Mouse (Mus musculus) midbrain, embryonic 13.5 days (tissue): ENCODE data around the gene Plppr3. TPM values are rescaled to one million over a fixed set of nuclear protein-coding genes. Genes with fewer than 3 reads are reported as not detected.

Experiments
- ATAC-seq: fragments of 200-750 bp; cut with Nextera tagmentation; 2 replicates; pipeline ENCODE4 v1.8.0; 2017; ENCODE audit warnings: mild to moderate bottlenecking, moderate TSS enrichment, moderate library complexity
- H3K27ac ChIP-seq: fragments of 300-500 bp; sonication (generic); 2 replicates; pipeline ENCODE4 v1.5.1; 2015; ENCODE audit warnings: inconsistent platforms, mild to moderate bottlenecking, moderate library complexity
- H3K27me3 ChIP-seq: fragments of 300-500 bp; sonication (generic); 2 replicates; pipeline ENCODE4 v1.6.1; 2015; ENCODE audit warnings: mild to moderate bottlenecking, inconsistent platforms
- H3K36me3 ChIP-seq: fragments of 300-500 bp; sonication (generic); 2 replicates; pipeline ENCODE4 v1.6.1; 2015; ENCODE audit warnings: mild to moderate bottlenecking, inconsistent platforms
- H3K4me1 ChIP-seq: fragments of 300-500 bp; sonication (generic); replicated peaks from 2 replicates; pipeline ENCODE4 v1.6.1; 2015; ENCODE audit warnings: inconsistent platforms
- H3K4me2 ChIP-seq: fragments of 300-500 bp; sonication (generic); replicated peaks from 2 replicates; pipeline ENCODE4 v1.6.1; 2015; ENCODE audit warnings: moderate library complexity, mild to moderate bottlenecking, inconsistent platforms
- H3K4me3 ChIP-seq: fragments of 300-500 bp; sonication (generic); replicated peaks from 2 replicates; pipeline ENCODE4 v1.5.1; 2015; ENCODE audit warnings: mild to moderate bottlenecking, inconsistent platforms
- H3K9ac ChIP-seq: fragments of 300-500 bp; sonication (generic); replicated peaks from 2 replicates; pipeline ENCODE4 v1.6.1; 2015; ENCODE audit warnings: mild to moderate bottlenecking, inconsistent platforms
- H3K9me3 ChIP-seq: fragments of 300-500 bp; sonication (generic); 2 replicates; pipeline ENCODE4 v1.6.1; 2016; ENCODE audit warnings: mild to moderate bottlenecking, inconsistent platforms
- WGBS: fragments of 180-500 bp; shearing (Covaris S2); methylation state at CpG from one replicate; pipeline ENCODE4 v1.1.7; 2015; 5-methylcytosine and 5-hydroxymethylcytosine counted together
- polyA plus RNA-seq: library from polyadenylated mRNA; unstranded; fragments of >200 nt; fragmentation: Nextera tagmentation; extraction: Ambion mirVana; gene quantifications from 2 replicates; pipeline ENCODE4 v1.2.1, GENCODE M21; 2015

The Plppr3 gene
- 426 and 432 TPM in 2 replicates for polyA plus RNA-seq

- peak within 1 kb of the TSS; percentile 95 for H3K27ac ChIP-seq
- H3K36me3 ChIP-seq: peaks cover 29% of the 10 kb centered on the region
- 0 out of 2 replicates have a peak, but pooled peaks cover under 1% of the 10 kb centered on the region for H3K27me3 ChIP-seq
- under 1% methylated on average over 43 of the region's 57 CpGs for WGBS
- peak within 1 kb of the TSS; percentile 96 for H3K9ac ChIP-seq
- H3K4me1 ChIP-seq: peaks cover 48% of the 10 kb centered on the region
- H3K9me3 ChIP-seq: no peaks in the 10 kb centered on the region
- H3K4me2 ChIP-seq: peak within 1 kb of the TSS; percentile 97
- peak within 1 kb of the TSS; percentile 77 for H3K4me3 ChIP-seq
- peak; percentile 90 for ATAC-seq
Observed at GRCm38 (mm10) chr10:79874290-79874862, at the start of gene Plppr3, which contains the start of gene Prtn3. Gene Plppr3, minus strand, starts transcription at chr10:79874634. Gene Prtn3, plus strand, starts transcription at chr10:79874476.

GRCm38 (mm10) chr10:79921572-79921971 is 47.1 kb upstream of the Plppr3 start:
- Histone ChIP-seq H3K27ac (no peak overlapping the region), H3K4me1 (peaks cover 52% of the 10 kb centered on the region), H3K9me3 (no peaks in the 10 kb centered on the region), H3K4me3 (peak overlapping the region; percentile 31), H3K4me2 (peak overlapping the region; percentile 43), H3K9ac (peak overlapping the region; percentile 37), H3K27me3 (peaks cover 67% of the 10 kb centered on the region), H3K36me3 (no peaks in the 10 kb centered on the region)
- ATAC-seq: no peak
- WGBS: 1% methylated on average over 34 of the region's 34 CpGs

DNA sequence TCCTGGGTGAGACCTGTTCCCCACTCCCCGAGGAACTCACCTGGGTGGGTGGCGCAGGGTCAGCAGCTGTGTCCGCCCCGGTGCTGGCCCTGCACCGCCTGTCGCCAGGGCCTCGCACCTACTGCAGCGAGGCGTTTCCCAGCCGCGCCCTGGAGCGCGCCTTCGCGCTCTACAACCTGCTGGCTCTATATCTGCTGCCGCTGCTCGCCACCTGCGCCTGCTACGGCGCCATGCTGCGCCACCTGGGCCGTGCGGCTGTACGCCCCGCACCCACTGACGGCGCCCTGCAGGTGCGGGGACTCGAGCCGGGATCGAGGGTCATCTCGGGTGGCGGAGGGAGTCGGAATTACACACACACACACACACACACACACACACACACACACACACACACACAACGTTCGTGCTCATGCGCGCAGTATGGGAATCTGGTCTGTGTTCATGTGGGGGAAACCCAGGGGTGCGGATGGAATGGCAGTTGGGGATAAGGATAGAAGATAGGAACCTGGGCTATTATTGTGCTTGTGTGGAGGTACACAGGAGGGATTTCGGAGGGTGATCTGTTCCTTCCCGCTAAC is 46.6 kb upstream of the Plppr3 start, which contains the start of gene R3hdm4:
TSS of gene R3hdm4 (minus strand) at position 251 of the 578 bp plus-strand sequence.
- WGBS: 4% methylated on average over 41 of the region's 41 CpGs

DNA sequence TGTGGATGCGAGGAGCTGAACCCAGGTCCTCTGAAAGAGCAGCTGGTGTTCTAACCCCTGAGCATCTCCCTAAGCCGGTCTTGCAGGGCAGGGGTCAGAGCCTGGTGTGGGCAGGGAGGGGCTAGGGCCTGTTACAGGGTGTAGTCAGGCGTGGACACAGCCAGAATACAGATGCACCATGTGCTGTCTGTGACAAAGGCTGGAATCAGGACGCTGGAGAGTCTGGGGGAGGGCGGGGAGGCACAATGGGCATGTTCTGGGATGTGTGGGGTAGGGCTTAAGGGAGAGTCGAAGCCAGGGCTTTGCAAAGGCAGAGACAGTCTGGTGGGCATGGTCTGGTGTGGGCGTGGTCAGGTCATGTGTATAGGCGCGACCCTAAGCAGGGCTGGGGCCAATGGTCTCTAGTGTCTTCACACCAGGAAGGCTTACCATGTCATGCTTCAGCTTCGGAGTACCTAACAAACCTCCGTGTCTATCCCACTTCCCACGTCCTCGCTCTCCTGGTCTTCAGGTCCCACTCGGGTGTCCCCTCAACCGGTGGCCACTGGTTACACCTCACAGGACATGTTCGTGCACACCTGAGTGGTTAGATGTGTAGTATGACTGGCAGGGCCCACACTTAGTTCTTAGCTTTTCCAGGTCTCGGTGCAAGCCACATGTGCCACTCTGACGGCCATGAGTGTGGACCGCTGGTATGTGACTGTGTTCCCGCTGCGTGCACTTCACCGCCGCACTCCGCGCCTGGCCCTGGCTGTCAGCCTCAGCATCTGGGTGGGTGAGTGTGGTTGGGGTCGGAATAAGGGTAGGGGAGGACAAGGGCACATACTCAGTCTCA is 45.8 kb upstream of the Plppr3 start:
- no peaks in the 10 kb centered on the region for H3K36me3 ChIP-seq
- H3K9me3 ChIP-seq: no peaks in the 10 kb centered on the region
- peaks cover 51% of the 10 kb centered on the region for H3K4me1 ChIP-seq
- H3K27ac ChIP-seq: no peak overlapping the region
- peak overlapping the region; percentile 31 for H3K4me3 ChIP-seq
- no peak overlapping the region for H3K9ac ChIP-seq
- 11% methylated on average over 26 of the region's 26 CpGs for WGBS
- peaks cover 67% of the 10 kb centered on the region for H3K27me3 ChIP-seq
- ATAC-seq: 0 out of 2 replicates have a peak, but pooled peaks have one; percentile 5
- H3K4me2 ChIP-seq: peak overlapping the region; percentile 43; the same call in 1 of the 2 replicates

More for the DNA sequence above, 46.6 kb upstream of the Plppr3 start, which contains the start of gene R3hdm4:
- peak within 1 kb of the TSS; percentile 31 for H3K4me3 ChIP-seq
- H3K36me3 ChIP-seq: no peaks in the 10 kb centered on the region
- peak within 1 kb of the TSS; percentile 37 for H3K9ac ChIP-seq
- peaks cover 67% of the 10 kb centered on the region for H3K27me3 ChIP-seq
- H3K4me1 ChIP-seq: peaks cover 50% of the 10 kb centered on the region
- no peak for ATAC-seq
- H3K9me3 ChIP-seq: no peaks in the 10 kb centered on the region
- H3K27ac ChIP-seq: no peak within 1 kb of the TSS
- peak within 1 kb of the TSS; percentile 43 for H3K4me2 ChIP-seq

DNA sequence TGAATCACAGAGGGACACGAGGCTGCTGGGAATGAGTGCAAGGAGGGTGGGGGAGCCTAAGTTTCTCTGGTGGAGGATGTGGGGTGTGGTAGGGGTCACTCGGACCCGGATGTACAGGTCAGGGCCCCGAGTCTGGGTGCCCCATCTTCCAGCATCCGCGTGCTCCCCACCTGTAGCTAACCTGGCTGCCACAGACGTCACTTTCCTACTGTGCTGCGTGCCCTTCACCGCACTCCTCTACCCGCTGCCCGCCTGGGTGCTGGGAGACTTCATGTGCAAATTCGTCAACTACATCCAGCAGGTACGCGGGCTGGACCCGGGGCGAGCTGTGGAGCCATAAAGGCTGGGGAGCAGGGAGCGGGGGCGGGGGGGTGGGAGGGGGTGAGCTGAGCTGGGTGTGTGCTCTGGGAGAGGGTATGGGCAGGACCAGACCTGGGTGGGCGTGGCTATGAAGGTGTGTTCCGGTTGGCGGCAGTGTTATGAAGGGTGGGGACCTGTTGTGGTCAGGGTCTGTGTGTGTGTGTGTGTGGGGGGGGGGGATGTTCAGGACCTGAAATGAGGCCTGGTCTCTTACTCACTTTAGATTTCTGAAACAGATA is 44.9 kb upstream of the Plppr3 start:
- Histone ChIP-seq H3K9ac (no peak overlapping the region), H3K4me3 (peak overlapping the region; percentile 12; the same call in 1 of the 2 replicates), H3K36me3 (no peaks in the 10 kb centered on the region), H3K4me1 (peaks cover 60% of the 10 kb centered on the region), H3K4me2 (no peak overlapping the region), H3K27ac (no peak overlapping the region), H3K9me3 (no peaks in the 10 kb centered on the region), H3K27me3 (peaks cover 67% of the 10 kb centered on the region)
- ATAC-seq: no peak
- 3% methylated on average over 21 of the region's 21 CpGs for WGBS

- ATAC-seq: no peak
- peak overlapping the region; percentile 7; the same call in 1 of the 2 replicates for H3K4me2 ChIP-seq
- H3K27me3 ChIP-seq: peaks cover 63% of the 10 kb centered on the region
- H3K9ac ChIP-seq: no peak overlapping the region
- H3K36me3 ChIP-seq: no peaks in the 10 kb centered on the region
- peak overlapping the region; percentile 12 for H3K4me3 ChIP-seq
- peaks cover 67% of the 10 kb centered on the region for H3K4me1 ChIP-seq
- no peaks in the 10 kb centered on the region for H3K9me3 ChIP-seq
- WGBS: 4% methylated on average over 35 of the region's 35 CpGs
- H3K27ac ChIP-seq: no peak overlapping the region
Observed at GRCm38 (mm10) chr10:79918231-79919078, 44.0 kb upstream of the Plppr3 start.

GRCm38 (mm10) chr10:79917532-79918100 is 43.2 kb upstream of the Plppr3 start:
- peak overlapping the region; percentile 67 for H3K4me3 ChIP-seq
- peaks cover 67% of the 10 kb centered on the region for H3K4me1 ChIP-seq
- WGBS: 62% methylated on average over 5 of the region's 5 CpGs
- peak overlapping the region; percentile 87 for H3K9ac ChIP-seq
- peak overlapping the region; percentile 95 for H3K4me2 ChIP-seq
- H3K36me3 ChIP-seq: no peaks in the 10 kb centered on the region
- ATAC-seq: no peak
- H3K27ac ChIP-seq: no peak overlapping the region
- no peaks in the 10 kb centered on the region for H3K9me3 ChIP-seq
- peaks cover 54% of the 10 kb centered on the region for H3K27me3 ChIP-seq

- 2% methylated on average over 41 of the region's 42 CpGs for WGBS
- peaks cover 67% of the 10 kb centered on the region for H3K4me1 ChIP-seq
Observed at GRCm38 (mm10) chr10:79916808-79917531, 42.5 kb upstream of the Plppr3 start, which contains the start of gene Kiss1r. Gene Kiss1r, plus strand, starts transcription at chr10:79916971.

GRCm38 (mm10) chr10:79916081-79916480 is 41.6 kb upstream of the Plppr3 start:
- peak overlapping the region; percentile 87 for H3K9ac ChIP-seq
- H3K27ac ChIP-seq: peak overlapping the region; percentile 72; the same call in 1 of the 2 replicates
- H3K4me1 ChIP-seq: peaks cover 59% of the 10 kb centered on the region
- peaks cover 13% of the 10 kb centered on the region for H3K36me3 ChIP-seq
- H3K4me2 ChIP-seq: peak overlapping the region; percentile 95
- 10% methylated on average over 8 of the region's 8 CpGs for WGBS
- peaks cover 39% of the 10 kb centered on the region for H3K27me3 ChIP-seq
- no peak for ATAC-seq
- no peaks in the 10 kb centered on the region for H3K9me3 ChIP-seq
- peak overlapping the region; percentile 67 for H3K4me3 ChIP-seq

More at GRCm38 (mm10) chr10:79916808-79917531, 42.5 kb upstream of the Plppr3 start, which contains the start of gene Kiss1r:
- peak within 1 kb of the TSS; percentile 72 for H3K27ac ChIP-seq
- H3K4me3 ChIP-seq: peak within 1 kb of the TSS; percentile 67
- no peaks in the 10 kb centered on the region for H3K9me3 ChIP-seq
- H3K36me3 ChIP-seq: peaks cover 4% of the 10 kb centered on the region; the same call in 1 of the 2 replicates
- peak within 1 kb of the TSS; percentile 87 for H3K9ac ChIP-seq
- H3K27me3 ChIP-seq: peaks cover 48% of the 10 kb centered on the region
- H3K4me2 ChIP-seq: peak within 1 kb of the TSS; percentile 95
- ATAC-seq: peak; percentile 82
